Mouse (Mus musculus): ENCODE data around the gene Erv3.

Gene Erv3

DNA sequence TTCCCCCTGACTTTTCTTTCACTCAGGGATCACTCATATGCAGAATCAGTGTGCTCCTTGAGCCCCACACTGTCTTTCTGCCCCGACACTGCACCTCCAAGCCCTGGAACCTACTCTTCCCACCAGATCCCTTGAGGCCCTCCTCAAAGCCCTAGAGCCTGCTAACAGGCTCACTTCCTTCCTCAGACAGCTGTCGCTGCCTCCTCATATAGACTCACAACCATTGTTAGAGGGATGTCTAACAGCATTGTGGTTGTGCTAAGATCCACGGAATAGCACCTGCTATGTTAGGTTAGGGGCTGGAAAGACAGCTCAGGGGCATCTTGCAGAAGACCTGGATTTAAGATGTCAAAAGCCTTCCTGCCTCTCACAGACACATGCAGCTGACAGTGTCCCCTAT lies 37.1 kb downstream of the Erv3 start:
- no peak for DNase-seq (ENCODE audit: low read depth)

DNA sequence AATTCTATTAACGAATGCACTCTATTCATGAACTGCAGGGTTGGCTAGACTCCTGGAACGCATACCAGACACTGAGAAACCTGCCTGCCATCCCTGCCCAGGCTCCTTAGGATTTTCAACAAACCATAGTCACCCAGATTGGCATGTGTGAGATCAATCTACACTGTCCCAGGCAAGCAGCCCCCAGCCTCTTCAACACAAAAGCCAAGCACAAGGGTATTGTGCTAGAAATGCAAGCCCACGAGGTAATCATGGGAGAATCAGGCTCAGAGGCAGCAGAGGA lies 37.9 kb downstream of the Erv3 start:
- DNase-seq (ENCODE audit: low read depth), result no peak

- peak; percentile 87 for DNase-seq (ENCODE audit: low read depth)
Observed at GRCm38 (mm10) chr2:131820932-131821707, 38.4 kb downstream of the Erv3 start.

DNA sequence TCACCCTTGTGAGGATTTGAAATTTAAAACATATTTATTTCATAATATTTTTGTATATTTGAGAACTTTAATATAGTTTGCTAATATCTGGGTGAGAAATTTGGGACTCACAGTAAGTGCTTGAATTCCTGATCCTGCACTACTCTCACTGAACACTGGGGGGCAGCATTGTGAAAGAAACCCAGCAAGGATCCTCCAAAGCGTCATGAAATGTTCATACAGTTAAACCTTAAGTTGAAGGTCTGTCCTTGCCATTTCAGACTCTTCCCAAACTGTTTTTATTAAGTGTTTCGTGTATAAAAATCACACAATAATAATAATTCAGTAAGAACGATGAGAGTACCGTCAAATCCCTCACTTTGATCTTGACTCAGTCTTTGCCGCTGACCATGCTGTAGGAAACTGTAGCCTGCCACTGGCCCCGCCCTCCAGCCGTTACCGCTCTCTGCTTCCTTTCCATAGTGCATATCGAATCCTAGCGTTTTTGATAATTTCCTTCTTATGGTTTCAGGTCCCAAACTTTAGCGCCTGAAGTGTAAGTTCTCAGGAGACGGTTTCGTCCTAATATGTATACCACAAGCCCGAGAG lies 39.4 kb downstream of the Erv3 start:
- DNase-seq (ENCODE audit: low read depth), result peak; percentile 88

DNA sequence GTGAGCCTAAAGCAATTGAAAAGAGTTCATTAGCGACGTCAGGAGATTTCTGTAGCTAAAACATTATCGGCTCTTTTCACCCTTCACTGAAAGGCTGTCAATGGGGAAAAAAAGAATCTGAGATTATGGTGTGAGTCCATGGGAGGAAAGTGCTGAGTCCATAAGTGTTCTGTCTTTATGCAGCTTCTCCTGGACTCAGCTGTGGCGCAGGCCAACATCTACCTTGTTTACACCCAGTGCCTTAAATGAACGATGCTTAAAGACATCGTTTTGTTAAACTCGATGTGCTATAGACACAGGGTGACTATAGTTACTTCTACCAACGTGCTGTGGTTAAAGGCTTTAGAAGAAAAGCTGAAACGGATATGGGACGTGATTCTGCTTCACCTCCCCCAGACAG lies 45.2 kb downstream of the Erv3 start:
- no peak for DNase-seq (ENCODE audit: low read depth)

GRCm38 (mm10) chr2:131813437-131813836 lies 46.1 kb downstream of the Erv3 start:
- no peak for DNase-seq (ENCODE audit: low read depth)

DNA sequence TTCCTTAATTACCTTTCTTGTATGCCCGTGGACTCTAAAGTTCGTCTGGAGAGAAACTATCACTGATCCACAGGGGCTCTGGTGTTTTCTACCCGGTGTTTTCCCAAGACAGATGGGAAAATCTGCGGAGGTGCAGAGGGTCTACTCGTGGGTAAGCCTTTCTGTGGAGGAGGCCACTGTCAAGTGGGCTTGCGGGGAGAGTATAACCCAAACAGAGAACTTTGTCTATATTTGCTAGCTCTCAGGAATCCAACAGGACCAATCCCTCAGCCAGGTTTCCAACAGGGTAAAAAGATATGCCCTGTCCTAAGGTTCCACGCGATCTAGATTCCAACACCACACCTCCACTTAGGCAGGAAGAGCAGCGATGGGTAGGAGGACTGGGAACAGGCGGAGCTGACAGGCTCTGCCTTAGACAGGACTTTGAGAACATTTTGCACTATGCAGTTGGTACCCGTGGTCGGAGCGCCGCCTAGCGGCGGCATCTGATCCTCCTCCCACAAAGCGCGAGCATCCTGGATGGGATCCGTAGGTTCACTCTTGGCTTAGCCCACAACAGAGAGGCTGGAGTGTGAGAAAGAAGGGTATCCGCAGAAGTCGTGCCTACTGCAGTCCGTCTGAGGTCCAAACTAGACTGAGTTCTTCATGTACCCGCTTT lies 46.9 kb downstream of the Erv3 start:
- peak; percentile 34 for DNase-seq (ENCODE audit: low read depth)

DNA sequence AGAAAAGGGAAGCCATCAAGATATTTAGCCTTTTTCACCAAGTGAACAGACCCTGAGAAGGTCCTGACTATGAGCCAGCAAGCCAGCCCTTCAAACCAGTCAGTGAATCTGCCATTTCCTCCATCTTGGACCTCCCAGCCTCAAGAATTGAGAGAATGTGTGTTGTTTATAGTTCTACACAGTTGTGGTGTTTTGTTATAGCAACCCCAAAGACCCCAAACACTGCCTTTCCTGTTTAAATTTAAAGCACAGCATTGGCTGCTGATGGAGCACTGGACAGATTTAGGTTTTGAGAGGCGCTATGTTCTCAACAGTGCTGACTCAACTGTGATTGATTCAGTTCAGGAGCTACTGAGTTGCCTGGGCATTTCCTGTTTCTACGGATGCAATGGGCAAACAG lies 47.9 kb downstream of the Erv3 start:
- DNase-seq (ENCODE audit: low read depth), result no peak

DNA sequence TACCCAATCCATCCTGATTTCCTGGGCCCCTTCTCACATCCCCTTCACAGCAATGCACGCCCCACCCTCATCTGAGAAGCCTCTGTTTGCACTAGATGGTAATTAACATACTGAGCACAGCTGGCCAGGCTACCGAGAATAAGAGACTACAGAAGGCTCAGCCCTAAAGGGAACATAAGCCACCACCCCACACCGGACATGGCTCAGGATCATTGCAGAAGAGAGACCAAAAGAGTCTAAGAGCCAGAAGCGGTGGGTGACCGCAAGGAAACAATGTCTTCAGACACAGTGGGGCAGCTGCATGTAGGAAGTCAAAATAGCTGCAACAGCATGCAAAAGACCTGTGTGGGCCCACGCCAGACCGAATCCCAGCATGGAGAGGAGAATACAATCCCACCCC lies 50.7 kb downstream of the Erv3 start:
- no peak for DNase-seq (ENCODE audit: low read depth)

DNA sequence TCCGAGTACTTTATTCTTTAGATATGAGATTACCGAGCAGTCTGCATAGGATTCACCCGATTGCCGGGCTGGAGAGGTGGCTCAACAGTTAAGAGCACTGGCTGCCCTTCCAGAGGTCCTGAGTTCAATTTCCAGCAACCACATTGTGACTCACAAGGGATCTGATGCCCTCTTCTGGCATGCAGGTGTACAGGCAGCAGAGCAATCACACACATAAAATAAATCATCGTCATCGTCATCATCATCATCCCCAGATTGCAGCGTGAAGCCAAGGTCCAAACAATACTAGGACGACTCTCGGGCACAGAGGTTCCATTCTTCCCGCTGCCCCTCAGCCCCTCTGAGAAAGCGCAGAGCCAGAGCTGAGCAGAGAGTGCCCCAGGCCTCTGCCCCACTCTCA lies 51.9 kb downstream of the Erv3 start:
- DNase-seq (ENCODE audit: low read depth), result no peak

DNA sequence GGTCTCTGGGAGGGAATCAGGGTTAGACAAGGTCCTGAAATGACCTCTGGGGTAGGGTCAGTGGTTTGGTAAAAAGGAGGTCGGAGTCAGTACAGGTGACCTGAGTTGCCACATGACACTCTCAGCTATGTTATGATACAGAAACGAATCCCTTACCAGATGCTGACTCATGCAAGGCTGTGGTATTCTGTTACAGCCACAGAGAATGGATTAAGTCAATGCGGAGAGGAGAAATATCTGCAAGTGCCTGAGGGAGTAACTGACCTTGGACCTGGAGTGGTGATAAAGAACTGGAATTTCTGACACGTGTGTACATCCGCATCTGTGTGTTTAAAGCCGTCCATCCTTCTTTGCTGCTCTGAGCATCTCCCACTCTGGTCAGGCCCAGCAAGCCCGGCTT lies 52.7 kb downstream of the Erv3 start:
- no peak for DNase-seq (ENCODE audit: low read depth)

DNA sequence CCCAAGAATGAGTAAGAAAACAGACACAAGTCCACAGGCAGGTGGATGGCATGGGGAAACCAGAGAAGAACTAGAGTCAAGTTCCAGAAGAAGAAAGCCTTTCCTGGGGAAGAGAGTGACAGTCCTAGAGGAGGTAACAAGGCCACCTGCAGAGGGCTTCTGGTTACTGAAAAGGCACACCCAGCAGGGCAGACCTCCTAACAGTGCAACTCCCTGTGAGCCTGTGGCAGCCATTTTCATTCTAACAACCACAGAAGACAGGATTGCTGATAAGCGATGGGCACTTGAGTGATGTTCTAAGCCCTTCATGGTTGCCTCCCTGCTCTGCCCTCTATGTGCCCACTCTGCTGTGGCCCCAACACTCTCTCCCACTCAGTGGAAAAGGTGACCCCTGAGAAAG lies 54.2 kb downstream of the Erv3 start:
- DNase-seq (ENCODE audit: low read depth), result no peak

- no peak for DNase-seq (ENCODE audit: low read depth)
Observed at GRCm38 (mm10) chr2:131803801-131804200, 55.7 kb downstream of the Erv3 start.

Measured in c-Kit-positive CD71-positive TER-119-negative erythroid progenitor cells, embryonic 14.5 days (primary cell).